Mouse (Mus musculus) limb, embryonic 12.5 days (tissue): ENCODE results near the gene Slc17a5. TPM values are rescaled to one million over a fixed set of nuclear protein-coding genes. Genes with fewer than 3 reads are reported as not detected.

Source experiments
- ATAC-seq: fragments of 200-750 bp; cut with Nextera tagmentation; 2 replicates; pipeline ENCODE4 v1.8.0; 2017; ENCODE audit warnings: low read depth, moderate TSS enrichment; ENCODE audit not compliant: insufficient number of reproducible peaks, insufficient read depth, low FRiP score, low TSS enrichment
- H3K27ac ChIP-seq: fragments of 300-500 bp; sonication (generic); 2 replicates; pipeline ENCODE4 v1.5.1; 2016; ENCODE audit warnings: mild to moderate bottlenecking, moderate library complexity
- H3K27me3 ChIP-seq: fragments of 300-500 bp; sonication (generic); 2 replicates; pipeline ENCODE4 v1.6.1; 2016; ENCODE audit warnings: mild to moderate bottlenecking, moderate library complexity
- H3K36me3 ChIP-seq: fragments of 300-500 bp; sonication (generic); 2 replicates; pipeline ENCODE4 v1.6.1; 2016; ENCODE audit warnings: mild to moderate bottlenecking, moderate library complexity
- H3K4me1 ChIP-seq: fragments of 300-500 bp; sonication (generic); replicated peaks from 2 replicates; pipeline ENCODE4 v1.6.1; 2016
- H3K4me2 ChIP-seq: fragments of 300-500 bp; sonication (generic); 2 replicates; pipeline ENCODE4 v1.6.1; 2016; ENCODE audit warnings: mild to moderate bottlenecking, moderate library complexity
- H3K4me3 ChIP-seq: fragments of 300-500 bp; sonication (generic); replicated peaks from 2 replicates; pipeline ENCODE4 v1.5.1; 2016; ENCODE audit warnings: mild to moderate bottlenecking
- H3K9ac ChIP-seq: fragments of 300-500 bp; sonication (generic); replicated peaks from 2 replicates; pipeline ENCODE4 v1.6.1; 2016; ENCODE audit warnings: mild to moderate bottlenecking, moderate library complexity
- H3K9me3 ChIP-seq: fragments of 300-500 bp; sonication (generic); 2 replicates; pipeline ENCODE4 v1.6.1; 2016; ENCODE audit warnings: mild to moderate bottlenecking, moderate library complexity
- whole genome bisulfite sequencing: fragments of 180-500 bp; shearing (Covaris S2); methylation state at CpG from one replicate; pipeline ENCODE4 v1.1.7; 2016; 5-methylcytosine and 5-hydroxymethylcytosine counted together
- polyA plus RNA-seq: library from polyadenylated mRNA; unstranded; fragments of >200 nt; fragmentation: Nextera tagmentation; extraction: Ambion mirVana; gene quantifications from 2 replicates; pipeline ENCODE4 v1.2.1, GENCODE M21; 2016

Slc17a5 gene
- polyA plus RNA-seq, 1 experiment from 2014 or later = 17.3 TPM

- ATAC-seq = no peak
- 88% methylated on average over 8 of the region's 8 CpGs for WGBS
These were observed 29.1 kb downstream of the Slc17a5 start for GRCm38 (mm10) chr9:78558586-78559214.

GRCm38 (mm10) chr9:78557041-78557440, 30.8 kb downstream of the Slc17a5 start:
- H3K4me1 ChIP-seq = no peaks in the 10 kb centered on the region
- WGBS = 60% methylated on average over 1 of the region's 1 CpGs
- no peaks in the 10 kb centered on the region for H3K9me3 ChIP-seq
- H3K4me3 ChIP-seq = no peak overlapping the region
- no peak for ATAC-seq
- no peak overlapping the region for H3K27ac ChIP-seq
- H3K4me2 ChIP-seq = no peak overlapping the region
- H3K27me3 ChIP-seq = no peaks in the 10 kb centered on the region
- H3K9ac ChIP-seq = no peak overlapping the region
- peaks cover 32% of the 10 kb centered on the region for H3K36me3 ChIP-seq

More at GRCm38 (mm10) chr9:78558586-78559214, 29.1 kb downstream of the Slc17a5 start:
- Histone ChIP-seq H3K9ac (no peak overlapping the region), H3K4me2 (no peak overlapping the region), H3K4me3 (no peak overlapping the region), H3K27ac (no peak overlapping the region), H3K9me3 (no peaks in the 10 kb centered on the region), H3K4me1 (no peaks in the 10 kb centered on the region), H3K36me3 (peaks cover 23% of the 10 kb centered on the region; the same call in 1 of the 2 replicates), H3K27me3 (no peaks in the 10 kb centered on the region)

GRCm38 (mm10) chr9:78552984-78553383, 34.9 kb downstream of the Slc17a5 start:
- no peak for ATAC-seq
- Histone ChIP-seq H3K36me3 (peaks cover 32% of the 10 kb centered on the region), H3K4me3 (no peak overlapping the region), H3K27me3 (no peaks in the 10 kb centered on the region), H3K4me1 (no peaks in the 10 kb centered on the region), H3K27ac (no peak overlapping the region), H3K4me2 (no peak overlapping the region), H3K9ac (no peak overlapping the region), H3K9me3 (no peaks in the 10 kb centered on the region)
- WGBS = 41% methylated on average over 12 of the region's 12 CpGs

- H3K4me3 ChIP-seq = no peak overlapping the region
- no peak overlapping the region for H3K27ac ChIP-seq
- H3K27me3 ChIP-seq = no peaks in the 10 kb centered on the region
- no peak overlapping the region for H3K9ac ChIP-seq
- peaks cover 25% of the 10 kb centered on the region for H3K36me3 ChIP-seq
- WGBS = 79% methylated on average over 4 of the region's 4 CpGs
- no peaks in the 10 kb centered on the region for H3K4me1 ChIP-seq
- no peak for ATAC-seq
- no peaks in the 10 kb centered on the region for H3K9me3 ChIP-seq
- H3K4me2 ChIP-seq = no peak overlapping the region
These were observed 36.1 kb downstream of the Slc17a5 start for GRCm38 (mm10) chr9:78551761-78552160.

- 88% methylated on average over 12 of the region's 12 CpGs for WGBS
These were observed 40.1 kb downstream of the Slc17a5 start for GRCm38 (mm10) chr9:78547742-78548141.

GRCm38 (mm10) chr9:78546944-78547343, 40.9 kb downstream of the Slc17a5 start:
- no peak for ATAC-seq
- no peaks in the 10 kb centered on the region for H3K27me3 ChIP-seq
- H3K27ac ChIP-seq = no peak overlapping the region
- H3K4me1 ChIP-seq = no peaks in the 10 kb centered on the region
- 62% methylated on average over 7 of the region's 7 CpGs for whole genome bisulfite sequencing
- no peak overlapping the region for H3K4me2 ChIP-seq
- peaks cover 13% of the 10 kb centered on the region for H3K36me3 ChIP-seq
- no peak overlapping the region for H3K4me3 ChIP-seq
- H3K9ac ChIP-seq = no peak overlapping the region
- H3K9me3 ChIP-seq = no peaks in the 10 kb centered on the region

More at GRCm38 (mm10) chr9:78547742-78548141, 40.1 kb downstream of the Slc17a5 start:
- Histone ChIP-seq H3K9ac (no peak overlapping the region), H3K27ac (no peak overlapping the region), H3K9me3 (no peaks in the 10 kb centered on the region), H3K36me3 (peaks cover 21% of the 10 kb centered on the region), H3K4me2 (no peak overlapping the region), H3K27me3 (no peaks in the 10 kb centered on the region), H3K4me3 (no peak overlapping the region), H3K4me1 (no peaks in the 10 kb centered on the region)
- no peak for ATAC-seq

- Histone ChIP-seq H3K27me3 (no peaks in the 10 kb centered on the region), H3K9me3 (no peaks in the 10 kb centered on the region), H3K4me2 (no peak overlapping the region), H3K36me3 (peaks cover 3% of the 10 kb centered on the region; the same call in 1 of the 2 replicates), H3K4me3 (no peak overlapping the region), H3K27ac (no peak overlapping the region), H3K9ac (no peak overlapping the region), H3K4me1 (no peaks in the 10 kb centered on the region)
- no peak for ATAC-seq
- 94% methylated on average over 12 of the region's 14 CpGs for WGBS
These were observed 46.1 kb downstream of the Slc17a5 start for GRCm38 (mm10) chr9:78541758-78542157.

GRCm38 (mm10) chr9:78538421-78538820, 49.4 kb downstream of the Slc17a5 start:
- 58% methylated on average over 6 of the region's 6 CpGs for WGBS
- Histone ChIP-seq H3K4me3 (no peak overlapping the region), H3K9me3 (no peaks in the 10 kb centered on the region), H3K4me1 (0 out of 2 replicates have a peak, but pooled peaks cover 3% of the 10 kb centered on the region), H3K27me3 (no peaks in the 10 kb centered on the region), H3K4me2 (no peak overlapping the region), H3K9ac (no peak overlapping the region), H3K36me3 (peaks cover 8% of the 10 kb centered on the region; the same call in 1 of the 2 replicates), H3K27ac (peak overlapping the region; percentile 29; the same call in 1 of the 2 replicates)
- ATAC-seq = 0 out of 2 replicates have a peak, but pooled peaks have one; percentile 19

GRCm38 (mm10) chr9:78537154-78537873, 50.5 kb downstream of the Slc17a5 start:
- no peak for ATAC-seq
- 88% methylated on average over 9 of the region's 9 CpGs for WGBS

GRCm38 (mm10) chr9:78534606-78535005, 53.2 kb downstream of the Slc17a5 start:
- no peak overlapping the region for H3K4me2 ChIP-seq
- no peak for ATAC-seq
- H3K36me3 ChIP-seq = 0 out of 2 replicates have a peak, but pooled peaks cover 5% of the 10 kb centered on the region

More at GRCm38 (mm10) chr9:78537154-78537873, 50.5 kb downstream of the Slc17a5 start:
- Histone ChIP-seq H3K36me3 (peaks cover 8% of the 10 kb centered on the region; the same call in 1 of the 2 replicates), H3K4me2 (no peak overlapping the region), H3K9me3 (no peaks in the 10 kb centered on the region), H3K4me1 (0 out of 2 replicates have a peak, but pooled peaks cover 5% of the 10 kb centered on the region), H3K4me3 (no peak overlapping the region), H3K27me3 (no peaks in the 10 kb centered on the region), H3K27ac (no peak overlapping the region), H3K9ac (no peak overlapping the region)

GRCm38 (mm10) chr9:78533296-78533935, 54.4 kb downstream of the Slc17a5 start:
- WGBS = 74% methylated on average over 18 of the region's 18 CpGs
- no peak overlapping the region for H3K27ac ChIP-seq
- no peak for ATAC-seq

More at GRCm38 (mm10) chr9:78534606-78535005, 53.2 kb downstream of the Slc17a5 start:
- WGBS = 89% methylated on average over 7 of the region's 7 CpGs
- H3K4me3 ChIP-seq = no peak overlapping the region
- H3K27ac ChIP-seq = no peak overlapping the region
- 0 out of 2 replicates have a peak, but pooled peaks cover 5% of the 10 kb centered on the region for H3K4me1 ChIP-seq
- no peak overlapping the region for H3K9ac ChIP-seq
- no peaks in the 10 kb centered on the region for H3K27me3 ChIP-seq
- no peaks in the 10 kb centered on the region for H3K9me3 ChIP-seq

More at GRCm38 (mm10) chr9:78533296-78533935, 54.4 kb downstream of the Slc17a5 start:
- 0 out of 2 replicates have a peak, but pooled peaks cover 5% of the 10 kb centered on the region for H3K4me1 ChIP-seq
- H3K4me3 ChIP-seq = no peak overlapping the region
- no peaks in the 10 kb centered on the region for H3K9me3 ChIP-seq
- H3K36me3 ChIP-seq = 0 out of 2 replicates have a peak, but pooled peaks cover 5% of the 10 kb centered on the region
- no peak overlapping the region for H3K4me2 ChIP-seq
- no peaks in the 10 kb centered on the region for H3K27me3 ChIP-seq
- H3K9ac ChIP-seq = no peak overlapping the region
